Mouse (Mus musculus): ENCODE data around the gene Slc24a3.

DNA sequence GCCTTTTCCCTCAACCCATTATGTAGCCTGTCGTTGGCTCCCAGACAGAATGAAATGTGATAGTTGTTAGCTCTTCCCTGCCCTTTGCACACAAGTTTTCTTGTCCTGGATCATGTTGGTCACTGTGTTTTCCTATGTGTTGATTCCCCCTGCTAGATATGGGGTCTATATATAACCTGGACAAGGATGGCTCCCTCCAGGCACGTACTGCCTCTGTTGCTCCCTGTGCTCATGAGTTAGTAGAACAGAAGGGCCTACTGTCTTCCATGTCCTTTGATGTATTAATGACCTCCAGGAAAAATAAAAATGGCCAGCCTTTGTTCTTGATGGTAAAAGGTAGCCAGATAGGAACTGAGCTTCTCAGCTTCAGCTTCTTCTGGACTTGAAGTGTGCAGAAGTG, 251.5 kb downstream of the Slc24a3 start:
- TF ChIP-seq POLR2A (IDR thresholded peaks at IDR 0.05; ENCODE audit: control insufficient read depth in 1 of 2, insufficient read depth in 1 of 2, low read depth in 1 of 2, low read length in 2 of 2, poor library complexity in 1 of 2), result no peak
- no peak for TF ChIP-seq CTCF (IDR thresholded peaks at IDR 0.05 in 2 of 3, conservative IDR thresholded peaks at IDR 0.05 in 1 of 3; ENCODE audit: control insufficient read depth in 1 of 3, insufficient read depth in 1 of 3, low read depth in 2 of 3, low read length in 3 of 3, poor library complexity in 1 of 3, severe bottlenecking in 1 of 3)
- no peak for TF ChIP-seq ZKSCAN1 (IDR thresholded peaks at IDR 0.05; ENCODE audit: low read depth, low read length)
- no peak for TF ChIP-seq EP300 (IDR thresholded peaks at IDR 0.05; ENCODE audit: low read depth in 1 of 2, low read length in 2 of 2)
- TF ChIP-seq RCOR1 (IDR thresholded peaks at IDR 0.05; ENCODE audit: low read depth, low read length), result no peak
- no peak for TF ChIP-seq ZC3H11A (IDR thresholded peaks at IDR 0.05; ENCODE audit: low read depth, low read length)
- no peak for TF ChIP-seq MAX (IDR thresholded peaks at IDR 0.05; ENCODE audit: low read length)
- TF ChIP-seq SMC3 (IDR thresholded peaks at IDR 0.05; ENCODE audit: low read depth, low read length), result no peak
- no peak for TF ChIP-seq MAZ (IDR thresholded peaks at IDR 0.05; ENCODE audit: low read depth, low read length)
- no peak for TF ChIP-seq MXI1 (IDR thresholded peaks at IDR 0.05; ENCODE audit: low read depth, low read length)
- TF ChIP-seq SIN3A (IDR thresholded peaks at IDR 0.05; ENCODE audit: low read length), result no peak
- no peak for TF ChIP-seq MAFK (IDR thresholded peaks at IDR 0.05; ENCODE audit: borderline replicate concordance, low read depth, low read length)
- TF ChIP-seq MEF2A (IDR thresholded peaks at IDR 0.05; ENCODE audit: extremely low read depth, insufficient replicate concordance, low read depth, low read length, poor library complexity, severe bottlenecking), result no peak
